Mouse (Mus musculus) right cerebral cortex, postnatal 14 days (tissue): ENCODE measurements at regions not wholly inside any gene's neighbourhood (a gene's known extent, or its start where the extent isn't known, plus 50 kb on each side); places are given as distances from the start of the nearest gene placed in this dataset.

Experiments used
- DNase-seq: peaks from one replicate; pipeline ENCODE4 v3.0.0; 2022

DNA sequence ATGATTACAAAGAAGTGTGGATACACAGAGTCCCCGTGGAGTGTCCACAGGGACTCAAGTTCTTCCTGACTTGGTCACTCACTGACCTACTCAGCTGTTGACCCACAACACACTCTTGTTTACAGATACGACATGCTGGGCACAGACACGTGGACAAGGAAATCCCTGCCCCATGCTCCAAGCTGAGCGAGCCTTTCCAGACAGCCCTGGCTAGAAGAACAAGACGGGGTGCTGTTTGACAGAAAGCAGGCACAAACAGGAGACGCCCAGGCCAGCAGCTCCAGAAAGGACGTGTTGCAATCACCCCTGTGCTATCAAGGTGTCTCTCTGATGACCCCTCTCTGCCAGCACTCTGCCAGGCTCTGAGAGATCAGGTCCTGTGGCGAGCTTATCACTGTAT lies 112.6 kb upstream of the Gm14444 start:
- DNase-seq: no peak

DNA sequence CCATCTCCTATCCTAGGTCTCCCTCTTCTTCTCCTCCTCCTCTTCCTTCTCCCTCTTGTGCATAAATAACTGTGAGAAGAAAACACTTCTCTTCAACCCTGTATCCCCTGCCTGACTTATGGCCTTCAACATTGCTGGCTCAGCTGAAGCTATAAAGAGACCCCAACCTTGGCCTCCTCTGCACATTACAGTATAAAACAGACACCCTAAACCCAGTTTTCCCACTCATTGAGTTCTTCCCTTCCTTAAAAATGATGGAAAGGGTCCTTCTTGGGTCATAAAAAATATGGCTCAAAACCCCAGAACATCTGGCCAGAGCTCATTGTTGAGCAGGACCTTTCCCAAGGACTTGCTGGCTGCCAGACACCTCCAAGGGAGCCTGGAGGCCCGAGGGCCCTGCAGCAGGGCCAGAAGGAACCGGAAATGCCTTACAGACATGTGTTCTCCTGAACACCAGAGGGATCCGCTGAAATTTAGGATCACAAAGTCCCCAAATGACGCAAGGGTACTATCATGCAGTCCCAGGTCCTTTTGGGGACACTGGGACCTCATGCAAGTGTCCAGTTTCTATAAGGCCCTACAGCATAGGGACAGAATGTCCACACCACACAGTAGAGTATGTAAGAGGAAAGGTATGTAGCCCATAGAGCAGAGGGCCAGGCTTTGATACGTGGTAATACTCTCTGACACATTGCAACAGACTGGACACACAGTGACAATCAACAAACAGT lies 109.9 kb upstream of the Gm14444 start:
- DNase-seq: no peak

DNA sequence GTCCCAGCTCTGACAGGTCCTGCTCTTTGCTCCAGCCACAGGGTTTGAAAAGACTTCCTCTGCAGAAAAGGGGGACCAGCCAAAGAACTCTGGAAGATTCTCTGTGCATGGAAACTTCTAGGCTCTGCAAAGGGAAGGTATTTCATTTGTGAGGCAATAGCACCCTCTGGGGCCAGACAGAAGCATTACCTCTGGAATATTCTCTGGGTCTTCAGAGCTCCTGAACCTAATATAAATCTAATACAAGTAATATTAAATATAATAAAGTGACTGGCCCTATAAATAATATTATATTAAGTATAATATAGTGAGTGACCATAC lies 109.4 kb upstream of the Gm14444 start:
- peak; percentile 52 for DNase-seq

DNA sequence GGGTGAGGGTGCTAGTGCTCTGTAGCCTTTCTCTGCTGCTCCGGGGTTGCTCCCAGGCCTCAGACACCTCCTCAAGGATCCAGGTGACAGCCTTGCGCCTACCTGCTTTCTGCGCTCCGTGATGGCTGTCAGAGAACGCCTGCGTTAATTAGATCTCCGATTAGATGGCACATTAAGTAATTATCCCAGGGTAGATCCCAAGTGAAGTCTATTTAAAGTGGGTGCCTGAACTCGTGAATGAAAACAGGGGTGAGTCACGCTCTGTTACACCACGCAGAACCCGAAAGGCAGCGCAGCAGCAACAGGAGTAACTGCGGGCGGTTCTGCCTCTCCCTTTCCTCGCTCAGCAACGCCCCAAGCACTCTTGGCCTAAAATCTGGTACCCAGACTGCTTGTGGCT lies 108.2 kb upstream of the Gm14444 start:
- no peak for DNase-seq

- DNase-seq: no peak
Observed at GRCm38 (mm10) chr2:174903627-174904026, 106.4 kb upstream of the Gm14444 start.

- DNase-seq: no peak
Observed at GRCm38 (mm10) chr2:174905865-174906639, 104.0 kb upstream of the Gm14444 start.

- peak; percentile 28 for DNase-seq
Observed at GRCm38 (mm10) chr2:174917146-174917905, 92.7 kb upstream of the Gm14444 start.

DNA sequence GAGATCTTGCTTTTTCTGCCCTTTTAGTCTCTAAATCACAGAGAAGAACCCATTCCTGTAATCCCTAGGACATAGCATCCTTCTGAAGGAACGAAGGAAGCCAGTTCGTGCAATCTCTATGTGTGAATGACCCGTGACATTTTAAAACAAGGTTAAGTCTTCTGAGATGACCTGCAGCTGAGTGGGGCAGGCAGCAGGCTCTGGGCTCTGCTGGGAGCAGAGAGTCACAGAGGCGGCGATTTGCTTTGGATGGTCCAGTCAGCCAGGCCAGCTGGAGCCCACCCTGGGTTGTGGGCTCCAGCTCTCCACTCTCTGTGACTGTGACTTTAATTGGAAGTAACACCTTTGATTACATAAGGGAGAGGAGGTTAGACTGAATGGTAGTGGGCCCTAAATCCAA lies 92.1 kb upstream of the Gm14444 start:
- no peak for DNase-seq

DNA sequence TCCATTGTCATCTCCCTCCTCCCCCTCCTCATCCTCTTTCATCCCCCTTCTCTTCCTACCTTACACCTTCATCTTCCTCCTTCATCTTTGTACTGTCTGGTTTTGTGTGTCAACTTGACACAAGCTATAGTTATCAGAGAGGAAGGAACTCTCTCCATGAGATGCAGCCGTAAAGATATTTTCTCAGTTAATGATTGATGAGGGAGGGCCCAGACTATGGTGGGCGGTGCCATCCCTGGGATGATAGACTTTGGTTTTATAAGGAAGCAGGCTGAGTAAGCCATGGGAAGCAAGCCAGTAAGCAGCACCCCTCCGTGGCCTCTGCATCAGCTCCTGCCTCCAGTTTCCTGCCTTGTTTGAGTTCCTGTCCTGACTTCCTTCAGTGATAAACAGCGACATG lies 87.8 kb upstream of the Gm14444 start:
- no peak for DNase-seq

GRCm38 (mm10) chr2:174929718-174930117 lies 80.3 kb upstream of the Gm14444 start:
- DNase-seq: no peak

DNA sequence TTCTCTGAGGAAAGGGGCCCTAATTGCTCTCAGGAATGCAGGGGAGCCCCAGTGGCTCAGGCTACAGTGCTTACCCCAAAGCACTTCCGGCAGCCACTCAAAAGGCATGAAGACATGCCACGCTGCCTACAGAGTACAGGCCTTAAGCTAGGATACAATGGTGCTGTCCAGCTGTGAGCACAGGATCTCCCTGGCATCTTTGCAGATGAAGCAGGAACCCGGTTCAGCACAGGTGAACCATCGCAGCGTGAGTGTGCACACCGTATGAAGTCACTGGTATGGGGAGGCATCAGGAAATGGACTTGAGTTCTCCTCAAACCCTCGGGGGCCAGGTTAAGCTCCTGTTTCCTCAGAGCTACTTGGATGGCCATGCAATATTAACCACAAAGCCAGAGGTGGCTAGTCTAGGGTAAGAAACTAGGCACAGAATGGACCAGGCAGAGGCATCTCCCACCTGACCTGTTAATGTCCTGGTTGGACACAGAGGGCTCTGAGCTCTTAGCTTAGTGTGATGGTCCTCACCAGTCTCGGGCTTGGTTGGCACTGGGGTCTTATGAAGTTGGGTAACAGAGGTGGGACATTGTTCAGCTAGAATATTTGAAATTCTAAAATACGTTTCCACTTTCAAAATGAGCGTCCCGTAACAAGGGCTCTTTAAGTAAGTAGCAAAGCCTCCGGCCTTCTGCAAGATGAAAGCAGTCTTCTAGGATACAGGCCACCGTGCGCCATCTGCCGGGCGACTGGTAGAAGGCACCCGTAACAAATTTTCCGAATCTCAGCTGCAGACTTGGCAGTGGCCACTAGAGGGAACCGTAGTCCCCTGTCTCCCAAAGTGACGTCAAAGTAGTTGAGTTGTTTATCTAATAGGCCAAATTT lies 77.7 kb upstream of the Gm14444 start:
- peak; percentile 75 for DNase-seq

DNA sequence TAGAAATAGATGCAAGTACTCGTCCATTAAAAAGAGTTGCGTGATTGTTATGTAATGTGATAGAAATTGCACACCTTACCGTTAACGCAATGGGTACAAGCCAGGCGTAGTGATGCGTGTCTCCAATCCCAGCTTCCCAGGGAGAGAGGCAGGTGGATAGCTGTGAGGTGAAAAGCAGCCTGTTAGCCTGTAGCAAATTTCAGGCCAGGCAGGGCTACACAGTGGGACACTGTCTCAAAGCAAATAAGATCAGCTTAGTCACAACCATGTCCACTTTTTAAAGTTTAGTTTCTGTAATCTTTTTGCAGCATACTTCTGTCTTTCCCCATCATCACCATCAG lies 77.1 kb upstream of the Gm14444 start:
- no peak for DNase-seq

DNA sequence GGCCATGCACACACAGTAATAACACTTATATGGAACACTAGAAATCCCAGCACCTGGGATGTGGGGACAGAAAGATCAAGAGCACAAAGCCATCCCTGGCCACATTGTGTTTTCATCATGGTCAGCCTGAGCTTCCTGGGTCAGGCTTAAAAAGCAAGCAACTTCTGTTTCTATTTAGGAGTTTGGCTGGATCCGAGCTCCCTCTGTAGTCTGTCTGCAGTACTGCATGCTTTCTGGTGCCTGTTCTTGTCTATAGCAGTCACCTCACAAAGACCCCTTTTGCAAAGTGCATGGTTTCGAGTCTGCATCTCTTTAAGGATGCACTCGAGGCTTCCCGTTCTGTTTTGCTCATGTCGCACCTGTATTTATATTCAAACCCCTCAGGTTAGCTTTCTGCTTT lies 73.4 kb upstream of the Gm14444 start:
- no peak for DNase-seq

GRCm38 (mm10) chr2:174937930-174938329 lies 72.1 kb upstream of the Gm14444 start:
- DNase-seq: no peak

GRCm38 (mm10) chr2:174942221-174942620 lies 67.8 kb upstream of the Gm14444 start:
- no peak for DNase-seq

- no peak for DNase-seq
Observed at GRCm38 (mm10) chr2:174948106-174948505, 61.9 kb upstream of the Gm14444 start.
